Mouse (Mus musculus) lung, postnatal 0 days (tissue): ENCODE data around the gene Trip11.

Experiments
- CTCF ChIP-seq: IDR thresholded peaks from 2 replicates; pipeline ENCODE4 v1.5.1; 2016; ENCODE audit warnings: antibody characterized with exemption, mild to moderate bottlenecking
- EP300 ChIP-seq: IDR thresholded peaks from 2 replicates; pipeline ENCODE4 v1.6.1; 2016; ENCODE audit warnings: antibody characterized with exemption, mild to moderate bottlenecking, control low read depth

DNA sequence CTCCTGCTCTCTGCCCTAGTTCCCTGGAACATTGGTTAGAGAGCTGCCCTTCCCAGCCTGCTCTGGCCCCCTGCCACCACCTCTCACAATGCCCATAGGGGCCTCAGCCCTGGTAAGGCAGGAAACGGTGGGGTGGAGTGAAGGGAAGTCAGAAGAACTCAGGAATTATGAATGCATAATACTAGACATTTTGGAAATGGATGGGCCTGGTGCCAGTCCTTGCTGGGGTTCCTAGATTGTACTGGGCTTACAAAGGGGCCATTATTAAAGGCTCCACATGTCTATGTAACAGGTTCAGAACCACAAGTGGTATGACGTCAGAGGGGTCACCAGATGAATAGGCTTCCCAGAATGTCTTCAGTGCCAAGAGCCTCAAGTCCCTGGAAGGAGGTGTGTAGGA, 105.7 kb downstream of the Trip11 start:
- TF ChIP-seq CTCF (peak; percentile 43; the same call in 1 of the 2 replicates), EP300 (peak; percentile 85)
